Mouse (Mus musculus) limb, embryonic 10.5 days (tissue): Measurements from ENCODE around the gene Prrg3. TPM values are rescaled to one million over a fixed set of nuclear protein-coding genes. Genes with fewer than 3 reads are reported as not detected.
A peak's percentile ranks its signal among the peaks of the same experiment; 100 is the strongest.
"Not testable (repeated sequence)": the region's sequence is repeated elsewhere in the genome, so short reads cannot be mapped to it uniquely, and the experiment has no call there.

Source experiments
- DNase-seq: peaks from one replicate; pipeline ENCODE4 v3.0.0-alpha.2; 2017; ENCODE audit warnings: low spot score
- H3K27ac ChIP-seq: fragments of 300-500 bp; sonication (generic); 2 replicates; pipeline ENCODE4 v1.5.1; 2016; ENCODE audit warnings: mild to moderate bottlenecking
- H3K27me3 ChIP-seq: fragments of 300-500 bp; sonication (generic); 2 replicates; pipeline ENCODE4 v1.6.1; 2016; ENCODE audit warnings: low read depth, mild to moderate bottlenecking; ENCODE audit not compliant: poor library complexity, severe bottlenecking
- H3K36me3 ChIP-seq: fragments of 300-500 bp; sonication (generic); 2 replicates; pipeline ENCODE4 v1.6.1; 2016; ENCODE audit warnings: mild to moderate bottlenecking, moderate library complexity
- H3K4me1 ChIP-seq: fragments of 300-500 bp; sonication (generic); 2 replicates; pipeline ENCODE4 v1.6.1; 2016
- H3K4me3 ChIP-seq: fragments of 300-500 bp; sonication (generic); 2 replicates; pipeline ENCODE4 v1.5.1; 2016; ENCODE audit warnings: mild to moderate bottlenecking, moderate library complexity
- H3K9me3 ChIP-seq: fragments of 300-500 bp; sonication (generic); replicated peaks from 2 replicates; pipeline ENCODE4 v1.6.1; 2016; ENCODE audit warnings: mild to moderate bottlenecking
- WGBS: fragments of 180-500 bp; shearing (Covaris S2); methylation state at CpG from one replicate; pipeline ENCODE4 v1.1.7; 2016; 5-methylcytosine and 5-hydroxymethylcytosine counted together
- polyA plus RNA-seq: library from polyadenylated mRNA; unstranded; fragments of >200 nt; fragmentation: Nextera tagmentation; extraction: Ambion mirVana; gene quantifications from 2 replicates; pipeline ENCODE4 v1.2.1, GENCODE M21; 2016

Prrg3 gene
- 5.1 and 6.2 TPM in 2 replicates for polyA plus RNA-seq

DNA sequence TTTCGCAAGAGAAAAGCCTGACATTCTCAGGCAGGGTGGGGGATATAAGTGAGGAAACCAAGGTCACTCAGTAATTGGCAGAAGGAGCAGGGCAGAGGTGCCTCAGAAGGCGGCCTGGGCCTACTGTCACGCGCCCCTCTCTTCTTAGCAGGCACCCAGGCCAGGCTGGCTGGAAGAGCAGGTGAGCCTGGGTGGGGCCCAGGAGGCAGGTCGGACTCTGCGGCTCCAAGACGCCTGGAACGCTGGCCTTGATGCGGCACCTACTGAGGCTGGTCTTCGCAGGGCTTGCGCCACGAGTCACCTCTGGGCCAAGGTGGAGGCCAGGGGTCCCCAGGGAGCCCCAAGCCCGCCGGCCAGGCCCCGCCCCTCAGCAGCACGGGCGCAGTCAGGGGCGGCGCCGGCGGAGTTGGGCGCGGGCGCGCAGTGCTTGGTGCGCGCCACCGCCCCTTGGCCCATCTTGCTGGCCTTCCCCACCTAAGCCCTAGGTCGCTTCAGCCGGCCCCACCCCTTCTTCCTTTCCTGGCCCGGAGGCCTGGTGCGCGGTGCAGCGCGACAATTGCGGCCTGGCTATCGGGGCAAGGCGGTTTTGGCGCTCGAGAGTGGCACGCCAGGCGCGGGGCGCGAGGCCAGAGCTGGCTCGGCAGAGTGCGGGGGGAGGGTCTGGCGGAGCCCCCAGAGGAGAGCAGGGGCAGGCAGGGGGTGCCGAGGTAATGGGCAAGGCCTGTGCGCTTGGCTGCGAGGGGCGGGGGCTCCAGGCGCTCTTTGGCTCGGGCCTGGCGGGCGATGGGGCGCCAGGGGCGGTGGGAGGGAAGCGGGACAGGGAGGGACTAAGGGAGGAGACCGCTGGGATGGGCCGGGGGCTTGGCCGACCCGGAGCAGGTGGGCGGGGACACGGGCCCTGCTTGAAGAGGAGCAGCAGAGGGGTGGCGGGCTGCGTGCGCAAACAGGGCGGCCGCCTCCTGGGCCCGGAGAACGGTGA is at the start of gene Prrg3:
TSS of gene Prrg3 (plus strand) at position 552 of the 979 bp plus-strand sequence.
- no peaks in the 10 kb centered on the region for H3K4me1 ChIP-seq
- H3K36me3 ChIP-seq: no peaks in the 10 kb centered on the region
- peak within 1 kb of the TSS; percentile 85 for H3K27ac ChIP-seq
- H3K4me3 ChIP-seq: peak within 1 kb of the TSS; percentile 59
- 18% methylated on average over 56 of the region's 72 CpGs for WGBS
- no peaks in the 10 kb centered on the region for H3K9me3 ChIP-seq
- DNase-seq: peak; percentile 76
- H3K27me3 ChIP-seq: peaks cover 82% of the 10 kb centered on the region

DNA sequence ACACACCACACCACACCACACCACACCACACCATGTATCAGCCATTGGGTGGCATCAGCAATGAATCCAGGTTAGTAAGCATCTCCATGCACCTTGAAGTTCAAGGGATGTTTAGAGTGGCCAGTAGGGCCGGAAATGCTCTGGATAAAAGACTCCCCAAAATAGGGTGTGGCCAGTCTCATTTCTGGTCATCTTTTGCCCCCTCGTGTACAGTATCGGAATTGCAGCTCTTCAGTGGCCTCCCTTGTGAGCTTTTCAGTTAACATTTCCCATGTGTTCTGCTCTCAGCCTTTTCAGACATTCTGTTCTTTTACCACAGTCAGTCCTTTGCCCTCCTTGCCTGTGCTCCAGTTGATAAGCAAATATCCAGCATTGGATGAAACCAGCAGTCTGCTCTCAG is 15.8 kb upstream of the Prrg3 start:
- DNase-seq: peak; percentile 53
- Histone ChIP-seq H3K36me3 (no peaks in the 10 kb centered on the region), H3K4me3 (no peak overlapping the region), H3K4me1 (no peaks in the 10 kb centered on the region), H3K27ac (no peak overlapping the region), H3K9me3 (no peaks in the 10 kb centered on the region), H3K27me3 (peaks cover 22% of the 10 kb centered on the region; the same call in 1 of the 2 replicates)
- 24% methylated on average over 3 of the region's 3 CpGs for WGBS

DNA sequence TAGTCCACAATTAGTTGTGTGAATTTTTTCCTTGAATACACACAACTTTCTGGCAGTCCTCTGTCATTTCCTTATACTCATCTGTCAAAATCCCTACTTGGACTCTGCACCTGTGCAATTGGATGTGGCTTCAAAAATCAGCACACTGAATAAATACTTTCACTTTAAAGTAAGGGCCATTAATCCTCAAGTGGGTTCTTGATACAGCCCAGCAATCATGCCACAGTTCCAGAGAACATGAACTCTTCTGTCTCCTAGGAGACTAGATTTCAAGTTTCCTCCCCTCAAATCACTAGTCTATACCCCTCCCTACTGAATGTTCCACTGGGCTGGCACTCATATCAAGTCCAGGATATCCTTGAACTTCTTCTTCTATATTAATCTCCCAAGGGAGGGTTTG is 4.1 kb upstream of the Prrg3 start:
- no peak overlapping the region for H3K27ac ChIP-seq
- no peaks in the 10 kb centered on the region for H3K9me3 ChIP-seq
- no peaks in the 10 kb centered on the region for H3K4me1 ChIP-seq
- no peaks in the 10 kb centered on the region for H3K36me3 ChIP-seq
- H3K27me3 ChIP-seq: peaks cover 69% of the 10 kb centered on the region
- DNase-seq: no peak
- H3K4me3 ChIP-seq: no peak overlapping the region

DNA sequence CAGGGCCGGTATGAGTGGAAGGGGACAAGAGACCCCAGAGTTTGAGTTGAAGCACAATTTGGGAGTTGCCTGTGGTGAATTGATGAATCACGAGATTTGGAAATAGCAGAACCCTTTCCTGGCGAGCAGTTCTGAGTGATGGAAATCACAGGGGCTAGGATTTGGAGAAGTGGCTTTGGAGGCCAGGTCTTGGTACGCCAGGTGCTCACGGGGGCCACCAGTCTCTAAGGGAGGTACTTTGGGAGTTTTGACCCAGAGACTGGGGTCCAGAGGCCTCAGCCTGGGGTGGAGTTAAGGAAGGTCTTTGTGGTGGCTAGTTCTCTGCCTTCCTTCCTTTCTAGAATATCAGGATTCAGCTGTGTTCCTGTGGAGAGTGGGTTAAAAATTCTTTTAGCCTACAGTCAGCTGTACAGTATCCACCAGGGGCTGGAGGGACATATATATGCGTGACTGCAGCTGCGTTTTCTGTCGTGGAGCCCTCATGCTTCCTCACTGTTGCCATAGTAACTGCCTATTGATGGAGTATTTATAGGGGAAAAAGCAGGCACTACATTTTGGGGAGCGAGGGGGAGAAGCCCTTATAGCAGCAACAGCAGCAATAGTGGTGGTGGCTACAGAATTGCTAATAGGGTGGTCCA is 970 bp downstream of the Prrg3 start:
- Histone ChIP-seq H3K27me3 (peaks cover 81% of the 10 kb centered on the region), H3K4me3 (peak overlapping the region; percentile 59), H3K9me3 (no peaks in the 10 kb centered on the region), H3K4me1 (no peaks in the 10 kb centered on the region), H3K27ac (peak overlapping the region; percentile 85; the same call in 1 of the 2 replicates), H3K36me3 (no peaks in the 10 kb centered on the region)
- no peak for DNase-seq
- 49% methylated on average over 9 of the region's 9 CpGs for WGBS

DNA sequence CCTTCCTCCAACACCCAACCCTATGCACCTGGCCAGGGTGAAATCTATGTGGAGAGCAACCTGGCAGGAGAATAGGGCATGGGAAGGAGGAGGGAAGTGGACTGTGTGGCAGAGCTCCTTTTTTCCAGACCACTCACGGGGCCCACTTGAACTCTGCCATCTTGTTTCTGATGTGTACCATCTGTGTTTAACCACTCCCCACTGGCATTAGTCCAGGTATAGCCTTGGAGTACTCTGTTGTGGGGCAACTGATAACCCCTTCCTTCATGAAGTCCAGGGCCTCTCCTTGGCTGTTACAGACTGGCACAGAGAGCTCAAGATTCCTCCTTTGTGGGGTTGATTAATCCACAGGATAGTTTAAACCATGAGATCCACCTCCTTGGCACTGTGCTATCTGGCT is 5.8 kb downstream of the Prrg3 start:
- H3K4me1 ChIP-seq: no peaks in the 10 kb centered on the region
- H3K27ac ChIP-seq: no peak overlapping the region
- no peak for DNase-seq
- H3K36me3 ChIP-seq: no peaks in the 10 kb centered on the region
- peaks cover 83% of the 10 kb centered on the region for H3K27me3 ChIP-seq
- H3K9me3 ChIP-seq: no peaks in the 10 kb centered on the region
- WGBS: 100% methylated on average over 1 of the region's 1 CpGs
- no peak overlapping the region for H3K4me3 ChIP-seq

DNA sequence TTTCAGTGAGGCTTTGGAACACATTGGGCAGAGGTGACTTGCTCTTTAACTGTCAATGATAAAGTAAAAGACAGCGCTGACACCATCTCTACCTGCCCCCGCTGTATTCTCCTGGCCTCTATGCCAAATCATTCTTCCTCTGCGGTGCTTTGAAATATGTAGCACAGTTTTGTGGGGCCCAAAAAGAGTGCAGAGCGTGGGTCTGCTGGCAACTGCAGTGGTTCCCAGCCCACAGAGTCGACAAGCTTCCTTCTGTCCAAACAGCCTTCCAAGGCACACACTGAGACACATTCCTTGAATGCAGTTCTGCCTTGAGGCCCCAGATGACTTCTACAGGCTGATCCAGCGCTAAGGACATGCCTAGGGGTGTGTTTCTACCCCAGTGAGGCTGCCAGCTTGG is 6.4 kb downstream of the Prrg3 start:
- DNase-seq: no peak
- WGBS: 85% methylated on average over 6 of the region's 6 CpGs
- Histone ChIP-seq H3K27ac (no peak overlapping the region), H3K4me3 (no peak overlapping the region), H3K27me3 (peaks cover 82% of the 10 kb centered on the region), H3K9me3 (no peaks in the 10 kb centered on the region), H3K36me3 (no peaks in the 10 kb centered on the region), H3K4me1 (no peaks in the 10 kb centered on the region)

DNA sequence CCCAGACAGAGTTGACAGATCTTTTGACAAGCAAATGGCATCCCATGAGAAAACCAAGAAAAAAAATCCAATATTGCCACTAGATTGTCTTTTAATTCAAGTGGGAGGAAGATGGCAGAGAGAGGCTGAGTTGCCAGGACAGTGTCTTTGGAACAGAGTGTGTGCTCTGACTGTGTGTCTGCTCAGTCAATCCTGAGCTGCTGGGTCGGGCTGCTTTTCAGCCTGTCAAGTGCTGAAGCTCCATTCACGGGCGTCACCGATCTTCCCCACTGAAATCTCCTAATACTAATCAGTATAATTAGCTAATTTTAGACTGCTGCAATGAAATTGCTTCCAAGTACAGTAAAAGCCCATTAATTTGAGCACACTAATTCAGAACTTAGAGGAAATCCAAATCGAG is 8.9 kb downstream of the Prrg3 start:
- Histone ChIP-seq H3K9me3 (no peaks in the 10 kb centered on the region), H3K27ac (no peak overlapping the region), H3K27me3 (peaks cover 77% of the 10 kb centered on the region), H3K4me1 (no peaks in the 10 kb centered on the region), H3K36me3 (no peaks in the 10 kb centered on the region), H3K4me3 (no peak overlapping the region)
- DNase-seq: no peak
- WGBS: 81% methylated on average over 5 of the region's 5 CpGs

DNA sequence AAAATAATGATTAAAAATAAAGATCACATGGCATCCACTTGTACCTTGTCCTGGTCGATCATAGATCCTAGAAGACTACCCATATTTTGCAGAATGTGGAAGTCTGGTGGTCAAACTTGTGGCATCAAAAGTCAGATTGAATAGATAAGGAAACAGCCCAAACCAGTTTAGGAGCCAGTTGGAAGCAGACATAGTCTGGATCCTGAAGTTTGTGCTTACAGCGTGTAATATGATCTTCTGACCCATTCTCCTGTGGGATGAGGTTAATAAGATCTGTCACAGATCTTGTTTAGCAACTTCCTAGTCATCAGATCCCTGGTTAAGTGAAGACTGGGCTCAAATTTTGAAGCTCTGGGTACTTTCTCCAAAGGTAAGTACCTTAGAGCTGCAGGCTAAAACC is 10.3 kb downstream of the Prrg3 start, which contains the start of gene Fate1:
TSS of gene Fate1 (plus strand) at position 301 of the 400 bp plus-strand sequence.
- peaks cover 68% of the 10 kb centered on the region for H3K27me3 ChIP-seq
- 72% methylated on average over 2 of the region's 2 CpGs for WGBS

DNA sequence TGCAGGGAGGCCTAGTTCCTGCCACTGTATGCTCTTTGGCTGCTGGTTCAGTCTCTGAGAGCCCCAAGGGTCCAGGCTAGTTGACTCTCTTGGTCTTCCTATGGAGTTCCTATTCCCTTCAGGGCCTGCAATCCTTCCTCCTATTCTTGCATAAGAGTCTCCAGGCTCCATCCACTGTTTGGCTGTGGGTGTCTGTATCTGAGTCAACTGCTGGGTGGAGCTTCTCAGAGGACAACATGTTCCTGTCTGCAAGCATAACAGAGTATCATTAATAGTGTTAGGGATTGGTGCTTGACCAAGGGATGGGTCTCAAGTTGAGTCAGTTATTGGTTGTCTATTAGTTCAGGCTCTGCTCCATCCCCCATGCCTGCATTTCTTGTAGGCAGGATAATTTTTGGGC is 15.3 kb downstream of the Prrg3 start:
- not testable (repeated sequence) for H3K4me3 ChIP-seq, H3K36me3 ChIP-seq, H3K4me1 ChIP-seq, DNase-seq, H3K9me3 ChIP-seq, H3K27ac ChIP-seq
- peaks cover 55% of the 10 kb centered on the region for H3K27me3 ChIP-seq

More for the DNA sequence above, 10.3 kb downstream of the Prrg3 start, which contains the start of gene Fate1:
- no peak within 1 kb of the TSS for H3K27ac ChIP-seq
- H3K4me1 ChIP-seq: no peaks in the 10 kb centered on the region
- no peak for DNase-seq
- no peak within 1 kb of the TSS for H3K4me3 ChIP-seq
- no peaks in the 10 kb centered on the region for H3K9me3 ChIP-seq
- H3K36me3 ChIP-seq: no peaks in the 10 kb centered on the region

DNA sequence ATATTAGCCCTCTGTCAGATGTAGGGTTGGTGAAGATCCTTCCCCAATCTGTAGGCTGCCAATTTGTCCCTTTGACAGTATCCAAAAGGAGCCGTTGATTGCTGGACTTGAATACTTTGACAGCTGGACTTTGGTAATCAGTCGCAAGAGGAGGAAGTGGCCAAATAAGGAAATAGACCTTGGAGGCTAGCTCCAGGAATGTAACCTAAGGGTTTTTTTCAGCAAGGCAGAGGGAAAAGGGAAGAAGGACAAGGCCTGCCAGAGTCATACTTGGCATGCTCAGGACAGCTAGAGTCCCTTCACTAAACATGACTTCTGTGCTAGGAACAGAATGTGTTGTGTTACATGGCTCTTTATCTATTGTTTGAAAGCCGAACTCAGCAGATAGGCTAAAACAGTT is 18.0 kb downstream of the Prrg3 start:
- WGBS: 84% methylated on average over 3 of the region's 3 CpGs
- Histone ChIP-seq H3K9me3 (no peaks in the 10 kb centered on the region), H3K4me1 (no peaks in the 10 kb centered on the region), H3K27me3 (peaks cover 52% of the 10 kb centered on the region), H3K27ac (no peak overlapping the region), H3K4me3 (no peak overlapping the region), H3K36me3 (no peaks in the 10 kb centered on the region)
- no peak for DNase-seq

DNA sequence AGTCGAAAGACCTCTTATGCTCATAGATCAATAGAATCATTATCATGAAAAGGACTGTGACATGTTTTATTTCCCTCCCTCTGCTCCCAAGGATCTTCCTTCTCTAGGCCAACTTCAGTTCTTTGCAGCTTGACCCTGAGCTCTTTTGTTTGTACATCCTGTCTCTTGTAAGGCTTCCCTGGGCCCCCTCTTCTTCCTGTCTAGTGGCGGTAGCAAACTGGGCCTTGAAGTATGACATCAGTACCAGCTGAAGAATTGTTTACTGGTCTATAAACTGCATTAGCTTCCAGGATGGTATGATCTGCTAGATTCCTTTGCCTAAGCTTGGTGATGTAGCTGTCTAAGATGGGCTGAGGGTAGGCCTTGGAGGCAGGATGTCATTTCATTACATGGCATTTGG is 18.9 kb downstream of the Prrg3 start:
- WGBS: 69% methylated on average over 2 of the region's 2 CpGs
- H3K9me3 ChIP-seq: no peaks in the 10 kb centered on the region
- no peak for DNase-seq
- H3K27me3 ChIP-seq: peaks cover 46% of the 10 kb centered on the region
- H3K27ac ChIP-seq: no peak overlapping the region
- H3K4me3 ChIP-seq: no peak overlapping the region
- no peaks in the 10 kb centered on the region for H3K4me1 ChIP-seq
- no peaks in the 10 kb centered on the region for H3K36me3 ChIP-seq

DNA sequence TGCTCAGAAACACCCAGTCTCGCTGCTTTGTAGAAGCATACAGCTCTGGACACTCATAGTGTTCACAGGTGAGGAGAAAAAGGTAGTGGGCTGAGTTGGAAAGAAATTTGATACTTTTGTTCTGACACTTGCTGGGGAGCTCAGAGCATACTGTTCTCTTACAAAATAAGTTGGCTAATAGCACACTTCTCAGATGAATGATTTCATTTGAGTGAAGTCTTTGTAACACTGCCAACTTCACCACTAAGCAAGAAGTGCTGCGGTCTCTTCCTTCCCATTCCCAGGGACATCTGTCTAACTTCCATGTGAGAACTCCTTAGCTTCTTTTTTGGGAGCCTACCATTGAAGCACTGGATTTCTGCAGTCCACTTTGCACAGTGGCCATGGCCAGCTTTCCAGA is 20.8 kb downstream of the Prrg3 start:
- H3K36me3 ChIP-seq: no peaks in the 10 kb centered on the region
- no peak overlapping the region for H3K4me3 ChIP-seq
- 80% methylated on average over 2 of the region's 2 CpGs for WGBS
- H3K4me1 ChIP-seq: no peaks in the 10 kb centered on the region
- H3K27me3 ChIP-seq: peaks cover 46% of the 10 kb centered on the region
- no peak overlapping the region for H3K27ac ChIP-seq
- H3K9me3 ChIP-seq: no peaks in the 10 kb centered on the region
- no peak for DNase-seq

DNA sequence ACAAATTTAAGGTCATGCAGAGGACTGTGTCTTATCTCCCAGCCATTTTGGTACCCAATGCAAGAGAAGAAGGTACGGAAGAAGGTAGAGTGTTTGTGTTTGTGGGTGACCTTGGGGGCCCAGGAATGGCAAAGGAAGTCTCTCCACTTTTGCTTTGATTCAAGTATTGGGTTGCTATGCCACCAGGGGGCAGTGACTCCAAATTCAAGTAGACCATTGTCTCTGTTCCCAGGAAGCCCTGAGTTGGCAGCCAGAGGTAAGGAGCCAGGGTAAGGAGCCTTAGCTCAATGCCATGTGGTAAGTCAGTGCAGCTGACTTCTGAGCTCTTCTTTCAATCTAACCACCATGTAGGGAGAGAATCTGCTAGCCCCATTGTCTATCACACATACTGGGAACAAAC is 21.4 kb downstream of the Prrg3 start:
- H3K27me3 ChIP-seq: peaks cover 52% of the 10 kb centered on the region
- 85% methylated on average over 1 of the region's 1 CpGs for WGBS
- no peak overlapping the region for H3K4me3 ChIP-seq
- H3K4me1 ChIP-seq: no peaks in the 10 kb centered on the region
- no peaks in the 10 kb centered on the region for H3K9me3 ChIP-seq
- no peaks in the 10 kb centered on the region for H3K36me3 ChIP-seq
- no peak for DNase-seq
- no peak overlapping the region for H3K27ac ChIP-seq
